Mouse (Mus musculus): Measurements from ENCODE around the gene S1pr2. TPM values are rescaled to one million over a fixed set of nuclear protein-coding genes. Genes with fewer than 3 reads are reported as not detected.

The S1pr2 gene
- 1 to 10 TPM; 2.5 to 6.7 TPM for total RNA-seq (2023)

DNA sequence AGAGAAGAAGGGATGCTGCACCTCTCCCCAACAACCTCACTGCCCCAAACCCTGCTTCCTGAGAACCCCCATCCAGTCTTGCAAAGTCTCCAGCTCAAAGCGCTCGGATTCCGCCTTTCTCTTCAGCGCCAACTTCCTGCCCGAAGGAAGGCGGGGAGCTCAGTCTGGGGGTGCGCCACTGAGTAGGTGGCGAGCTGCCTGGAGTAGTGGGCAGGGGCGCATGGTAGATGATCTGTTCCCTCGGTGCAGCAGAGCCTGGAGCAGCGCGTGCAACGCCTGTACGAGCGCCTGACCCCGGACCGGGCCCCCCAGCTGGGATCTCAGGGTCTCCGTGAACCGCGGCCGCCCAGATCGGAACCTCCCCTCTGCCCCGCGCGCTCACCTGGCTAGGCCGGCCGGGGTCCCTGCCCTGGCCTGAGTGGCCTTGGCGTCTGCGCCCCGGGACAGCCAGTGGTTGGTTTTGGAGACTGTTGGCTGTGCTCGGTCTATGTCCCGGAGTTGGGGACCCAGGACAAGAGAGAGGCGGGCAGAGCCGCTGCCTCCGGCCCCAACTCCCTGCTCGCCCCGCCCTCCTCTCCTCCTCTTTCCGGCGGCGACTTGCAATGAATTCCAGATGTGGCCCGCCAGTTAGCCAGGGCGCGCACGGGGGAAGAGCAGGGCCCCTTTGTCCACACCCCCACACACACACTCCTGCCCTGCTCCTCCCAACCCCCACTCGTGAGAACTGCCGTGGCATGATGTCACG lies at the start of gene S1pr2:
TSS of gene S1pr2 (minus strand) at position 566 of the 745 bp plus-strand sequence.

DNA sequence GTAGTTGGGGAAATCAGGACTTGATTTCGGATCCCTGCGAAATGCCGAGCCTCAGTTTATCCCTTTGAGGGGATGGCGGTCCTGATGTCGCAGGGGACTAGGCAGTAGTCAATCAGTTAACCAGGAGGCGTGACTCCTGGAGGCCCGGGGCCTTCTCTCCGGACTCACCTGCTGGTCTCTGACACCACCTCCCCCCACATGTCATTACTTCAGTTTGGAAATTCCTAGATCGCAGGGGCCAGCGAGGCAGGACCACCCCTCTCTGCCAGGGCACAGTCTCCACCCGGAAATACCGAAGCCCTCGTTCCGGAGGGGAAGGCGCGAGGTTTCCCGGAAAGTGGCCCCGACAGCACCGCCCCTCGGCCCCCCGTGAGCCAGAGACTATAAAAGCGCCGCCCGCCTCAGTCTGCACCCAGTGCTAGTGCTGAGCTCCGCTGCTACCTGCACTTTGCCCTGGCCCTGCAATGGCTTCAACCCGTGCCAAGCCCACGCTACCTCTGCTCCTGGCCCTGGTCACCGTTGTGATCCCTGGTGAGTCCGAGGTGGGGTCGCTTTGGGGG lies 39.1 kb upstream of the S1pr2 start, which contains the start of gene Icam1:
TSS of gene Icam1 (plus strand) at position 415 of the 560 bp plus-strand sequence.

DNA sequence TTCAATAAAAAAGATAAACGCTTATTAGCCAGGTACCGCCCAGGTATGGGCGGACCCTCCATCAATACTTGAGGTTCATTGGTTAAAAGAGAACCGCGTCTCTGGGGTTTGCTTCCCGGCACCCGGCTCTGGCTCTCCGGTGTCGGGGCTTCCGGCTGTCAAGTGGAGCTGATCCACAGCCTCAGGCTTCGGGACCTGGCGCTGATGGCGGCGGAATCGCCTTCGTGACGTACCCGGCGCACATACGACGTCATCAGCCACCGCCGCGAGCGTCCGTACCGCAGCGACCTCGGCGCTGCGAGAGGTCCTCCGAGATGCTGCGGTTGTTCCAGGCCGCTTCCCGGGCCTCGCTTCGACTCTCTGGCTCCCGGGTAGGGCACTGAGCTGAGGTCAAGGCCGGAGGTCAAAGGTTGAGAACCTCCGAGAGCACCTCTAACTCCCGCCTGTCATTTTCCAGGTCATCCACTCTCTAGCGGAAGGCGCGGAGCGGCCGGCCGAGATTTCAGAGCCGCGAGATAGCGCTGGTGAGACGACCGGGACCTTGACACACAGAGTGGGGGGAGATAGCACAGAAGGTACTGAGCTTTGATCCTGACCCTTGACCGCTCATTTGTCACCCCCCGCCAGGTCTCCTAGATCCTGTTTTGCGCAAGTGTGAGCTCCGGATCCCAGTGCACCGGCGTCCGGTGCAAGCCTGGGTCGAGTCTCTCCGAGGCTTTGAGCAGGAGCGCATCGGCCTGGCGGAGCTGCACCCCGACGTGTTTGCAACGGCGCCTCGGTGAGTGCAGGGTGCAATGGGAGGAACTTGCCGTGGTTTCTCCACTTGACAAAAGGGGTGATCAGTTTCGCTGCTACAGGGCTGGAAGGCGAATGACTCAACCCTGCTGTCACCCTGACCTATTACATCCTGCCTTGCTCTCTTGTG lies 26.3 kb upstream of the S1pr2 start, which contains the start of gene Mrpl4:
TSS of gene Mrpl4 (plus strand) at position 112 of the 925 bp plus-strand sequence.

DNA sequence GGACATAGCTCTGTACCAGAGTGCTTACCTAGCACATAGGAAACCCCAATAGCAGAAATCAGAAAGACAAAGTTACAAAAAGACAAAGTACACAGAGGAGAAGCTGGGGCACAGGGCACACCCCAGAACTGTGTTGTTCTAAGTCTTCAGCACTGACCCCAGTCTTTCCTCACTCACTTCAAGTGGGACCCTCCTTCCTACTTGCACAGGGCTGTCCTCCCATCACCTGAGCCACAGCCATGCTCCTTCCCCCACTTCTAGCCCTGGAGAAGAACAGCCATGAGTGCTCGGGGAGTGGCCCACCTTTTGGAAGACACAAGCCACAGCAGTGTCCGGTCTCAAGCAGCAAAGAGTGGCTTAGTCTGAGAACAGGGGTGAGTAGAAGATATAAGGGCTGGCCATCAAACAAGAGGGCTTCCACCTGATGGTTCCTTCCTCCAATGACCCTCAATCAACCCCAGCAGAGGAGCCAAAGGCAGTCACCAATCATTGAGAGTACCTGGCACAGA lies 17.1 kb downstream of the S1pr2 start, which contains the start of gene Dnmt1:
TSS of gene Dnmt1 (minus strand) at position 459 of the 509 bp plus-strand sequence.

Other genes starting within 250 kb of the S1pr2 start
- gene Olfm2, start 230.4 kb downstream of the S1pr2 start, total RNA-seq (2023) = not detected
- gene Col5a3, start 161.7 kb downstream of the S1pr2 start, total RNA-seq (2023) = not detected
- not detected for gene Rdh8, start 158.3 kb downstream of the S1pr2 start, total RNA-seq (2023)
- gene A230050P20Rik, start 108.1 kb downstream of the S1pr2 start, total RNA-seq (2023) = 10 to 100 TPM; 59.7 to 65.3 TPM
- 1 to 10 TPM; 1.1 to 3.0 TPM for gene Angptl6, start 97.1 kb downstream of the S1pr2 start, total RNA-seq (2023)
- gene Ppan, start 88.6 kb downstream of the S1pr2 start, total RNA-seq (2023) = 100 to 1,000 TPM in 1 of 2 experiments, 10 to 100 TPM in 1; 95.1 to 102 TPM
- 100 to 1,000 TPM; 187 to 197 TPM for gene Eif3g, start 78.2 kb downstream of the S1pr2 start, total RNA-seq (2023)
- gene Dnmt1, start 16.9 kb downstream of the S1pr2 start, total RNA-seq (2023) = 100 to 1,000 TPM in 1 of 2 experiments, 10 to 100 TPM in 1; 99.8 to 107 TPM
- gene Mrpl4, start 26.0 kb upstream of the S1pr2 start, total RNA-seq (2023) = 10 to 100 TPM; 51.2 to 53.0 TPM
- 10 to 100 TPM; 43.1 to 49.4 TPM for gene Icam1, start 39.2 kb upstream of the S1pr2 start, total RNA-seq (2023)
- gene Icam4, start 52.6 kb upstream of the S1pr2 start, total RNA-seq (2023) = 1 to 10 TPM in 1 of 2 experiments, under 1 TPM in 1; 0.56 to 1.2 TPM
- under 1 TPM; 0.62 to 0.73 TPM for gene Icam5, start 55.3 kb upstream of the S1pr2 start, total RNA-seq (2023)
- 1 to 10 TPM; 2.6 to 3.7 TPM for gene Zglp1, start 90.3 kb upstream of the S1pr2 start, total RNA-seq (2023)
- gene Gm49373, start 96.3 kb upstream of the S1pr2 start, total RNA-seq (2023) = 1 to 10 TPM; 2.3 to 4.1 TPM
- 10 to 100 TPM; 33.5 to 34.0 TPM for gene Fdx1l, start 96.8 kb upstream of the S1pr2 start, total RNA-seq (2023)
- 10 to 100 TPM; 12.8 to 16.0 TPM for gene Gm38431, start 115.2 kb upstream of the S1pr2 start, total RNA-seq (2023)
- 100 to 1,000 TPM; 110 to 111 TPM for gene Raver1, start 115.2 kb upstream of the S1pr2 start, total RNA-seq (2023)
- 10 to 100 TPM; 65.7 to 68.6 TPM for gene Tyk2, start 154.5 kb upstream of the S1pr2 start, total RNA-seq (2023)
- gene Cdc37, start 173.2 kb upstream of the S1pr2 start, total RNA-seq (2023) = 100 to 1,000 TPM; 132 to 148 TPM
- 1 to 10 TPM in 1 of 2 experiments, under 1 TPM in 1; 0.74 to 1.8 TPM for gene Pde4a, start 188.9 kb upstream of the S1pr2 start, total RNA-seq (2023)

All from T-cell, adult 66 days (primary cell).